Mouse (Mus musculus) left cerebral cortex, postnatal 25 days (tissue): ENCODE results near the gene Lta. TPM values are rescaled to one million over a fixed set of nuclear protein-coding genes. Genes with fewer than 3 reads are reported as not detected.
A peak's percentile ranks its signal among the peaks of the same experiment; 100 is the strongest.

ENCODE experiments used
- DNase-seq, 2 experiments: peaks; one replicate each; pipeline ENCODE4 v3.0.0; 2022; ENCODE audit warnings: low spot score in 2 of 2, mixed read lengths in 1 of 2
- intact Hi-C: fragments of 180-260 bp; cut with DNase I; formaldehyde crosslinking; loops from one replicate; pipeline ENCODE4 v1.15.1; 2025
- total RNA-seq, 2 experiments: library from RNA; stranded (reverse); gene quantifications; 2 replicates each; pipeline ENCODE4 v1.2.3; 2021

Lta gene
- total RNA-seq, result under 1 TPM; 0.34 to 0.39 TPM

DNA sequence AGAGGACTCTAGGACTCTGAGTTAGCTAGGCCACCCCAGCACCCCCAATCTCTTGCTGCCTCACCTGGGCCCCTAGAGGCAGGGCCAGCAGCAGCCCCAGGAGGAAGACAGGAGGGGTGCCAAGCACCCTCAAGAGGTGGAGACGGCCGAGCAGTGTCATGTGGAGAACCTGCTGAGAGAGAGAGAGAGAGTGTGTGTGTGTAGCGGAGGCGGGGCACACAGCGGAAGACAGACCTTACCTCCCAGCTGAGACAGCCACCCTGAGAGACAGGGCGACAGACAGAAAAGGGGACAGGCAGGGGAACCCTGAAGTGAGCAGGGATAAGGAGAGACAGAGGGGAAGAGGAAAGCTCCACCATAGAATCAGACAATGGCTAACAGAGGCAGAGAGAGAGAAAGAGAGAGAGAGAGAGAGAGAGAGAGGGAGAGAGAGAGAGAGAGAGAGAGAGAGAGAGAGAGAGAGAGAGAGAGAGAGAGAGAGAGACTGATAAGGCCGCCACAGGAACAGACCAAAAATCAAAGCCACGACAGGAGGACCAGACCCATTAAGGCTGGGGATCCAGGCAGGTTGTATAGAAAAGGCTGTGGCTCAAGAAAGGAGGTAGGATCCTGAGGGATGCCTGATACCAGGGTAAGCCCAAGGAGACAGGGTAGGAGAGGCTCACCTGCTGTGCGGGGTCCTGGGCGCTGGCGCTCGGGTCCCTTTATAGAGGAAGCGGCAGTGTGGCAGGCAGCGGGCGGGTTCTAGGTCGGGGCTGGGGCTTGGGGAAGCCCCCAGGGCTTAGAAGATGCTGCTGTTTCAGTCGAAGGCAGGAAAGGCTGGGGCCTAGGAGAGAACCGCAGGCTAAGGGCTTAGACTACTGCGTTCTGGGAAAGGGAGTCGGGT, at the start of gene Lta:
Gene Lta (minus strand): TSS at position 858 of the 886 bp plus-strand sequence.
- DNase-seq, result no peak
- intact Hi-C loops, result no loop called here

DNA sequence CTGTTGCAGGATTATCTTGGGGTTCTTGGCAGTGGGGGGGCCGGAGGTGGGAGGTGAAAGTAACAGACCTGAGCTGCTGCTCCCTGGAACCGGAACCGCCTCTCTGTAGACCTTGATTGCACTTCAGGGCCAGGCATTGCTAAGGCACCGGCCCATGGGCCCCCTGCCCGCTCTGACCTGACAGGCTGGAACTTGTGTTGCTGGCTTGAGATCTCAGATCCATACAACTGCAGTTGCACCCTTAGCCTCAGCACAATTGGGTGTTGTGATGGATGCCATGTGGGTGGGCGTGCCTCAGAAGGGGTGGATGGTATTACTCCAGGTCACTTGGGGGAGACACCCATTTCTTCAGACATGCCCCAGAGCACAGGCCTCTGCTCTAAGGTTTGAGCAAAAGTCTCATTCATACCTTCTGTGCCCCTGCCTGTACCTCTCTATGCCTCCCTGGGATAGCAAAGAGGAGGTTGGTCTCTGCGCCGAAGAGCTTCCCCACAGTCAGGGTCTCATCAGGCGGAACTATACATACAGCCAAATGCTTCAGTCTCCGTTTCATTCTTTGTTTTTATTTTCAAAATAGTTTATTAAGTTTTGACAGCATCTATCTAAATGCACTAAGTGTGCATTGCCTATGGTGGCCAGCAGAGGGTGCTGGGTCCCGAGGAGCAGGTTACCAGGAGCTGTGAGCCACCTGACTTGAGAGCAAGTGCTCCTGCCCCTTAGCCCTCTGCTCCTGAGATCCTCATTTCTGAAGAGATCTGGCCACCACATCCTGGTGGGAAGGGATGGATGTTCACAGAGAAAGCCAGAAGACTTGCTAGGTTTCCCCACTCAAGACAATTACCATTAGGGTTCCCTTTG, 49.3 kb upstream of the Lta start:
- peak in 1 of 2 experiments; percentile 40 for DNase-seq
- intact Hi-C loops, result loop anchor here (1.0 kb wide), 1 partner anchor 48 kb away; no protein-coding TSS in a partner anchor

- no peak for DNase-seq
- intact Hi-C loops, result no loop called here
These were observed 48.3 kb upstream of the Lta start for GRCm38 (mm10) chr17:35253293-35254093.

DNA sequence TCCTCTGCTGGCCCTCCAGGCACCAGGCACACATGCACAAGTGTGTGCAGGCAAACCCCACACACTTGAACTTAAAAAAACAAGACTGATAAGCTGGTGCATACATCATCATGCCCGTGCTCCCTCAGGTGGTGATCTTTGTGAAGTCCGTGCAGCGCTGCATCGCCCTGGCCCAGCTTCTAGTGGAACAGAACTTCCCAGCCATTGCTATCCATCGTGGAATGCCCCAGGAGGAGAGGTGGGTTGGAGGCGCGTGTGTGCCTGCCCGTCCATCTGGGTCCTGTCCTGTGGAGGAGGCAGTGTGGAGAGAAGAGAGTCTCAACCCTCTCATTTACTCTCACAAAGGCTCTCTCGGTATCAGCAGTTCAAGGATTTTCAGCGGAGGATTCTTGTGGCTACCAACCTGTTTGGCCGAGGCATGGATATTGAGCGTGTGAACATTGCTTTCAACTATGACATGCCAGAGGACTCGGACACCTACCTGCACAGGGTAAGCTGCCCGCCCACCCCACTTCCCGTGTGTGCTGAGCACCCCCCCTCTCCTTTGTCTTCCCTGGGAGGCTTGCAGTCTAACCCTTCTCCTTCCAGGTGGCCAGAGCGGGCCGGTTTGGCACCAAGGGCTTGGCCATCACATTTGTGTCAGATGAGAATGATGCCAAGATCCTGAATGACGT, 47.6 kb upstream of the Lta start:
- intact Hi-C loops, result no loop called here
- no peak for DNase-seq

DNA sequence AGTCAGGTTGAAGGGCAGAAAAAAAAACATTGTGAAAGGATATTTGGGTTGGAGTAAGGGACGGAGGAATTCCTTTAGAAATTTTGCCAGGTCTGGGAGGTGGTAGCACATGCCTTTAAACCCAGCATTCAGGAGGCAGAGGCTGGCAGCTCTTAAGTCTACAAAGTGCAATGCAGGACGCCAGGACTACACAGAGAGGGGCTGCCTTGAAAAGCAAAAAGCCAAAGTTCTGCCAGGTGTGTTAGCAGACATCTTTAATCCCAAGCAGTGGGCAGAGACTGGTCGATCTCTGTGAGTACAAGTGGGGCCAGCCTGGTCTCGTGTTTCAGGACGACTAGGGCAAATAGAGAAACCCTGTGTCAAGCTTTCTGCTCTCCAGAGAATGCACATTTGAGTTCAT, 46.8 kb upstream of the Lta start:
- intact Hi-C loops, result no loop called here
- DNase-seq, result no peak

GRCm38 (mm10) chr17:35251162-35251719, 46.1 kb upstream of the Lta start:
- DNase-seq, result no peak

GRCm38 (mm10) chr17:35250348-35251120, 45.4 kb upstream of the Lta start:
- no peak for DNase-seq
- intact Hi-C loops, result no loop called here

More at GRCm38 (mm10) chr17:35251162-35251719, 46.1 kb upstream of the Lta start:
- intact Hi-C loops, result no loop called here

DNA sequence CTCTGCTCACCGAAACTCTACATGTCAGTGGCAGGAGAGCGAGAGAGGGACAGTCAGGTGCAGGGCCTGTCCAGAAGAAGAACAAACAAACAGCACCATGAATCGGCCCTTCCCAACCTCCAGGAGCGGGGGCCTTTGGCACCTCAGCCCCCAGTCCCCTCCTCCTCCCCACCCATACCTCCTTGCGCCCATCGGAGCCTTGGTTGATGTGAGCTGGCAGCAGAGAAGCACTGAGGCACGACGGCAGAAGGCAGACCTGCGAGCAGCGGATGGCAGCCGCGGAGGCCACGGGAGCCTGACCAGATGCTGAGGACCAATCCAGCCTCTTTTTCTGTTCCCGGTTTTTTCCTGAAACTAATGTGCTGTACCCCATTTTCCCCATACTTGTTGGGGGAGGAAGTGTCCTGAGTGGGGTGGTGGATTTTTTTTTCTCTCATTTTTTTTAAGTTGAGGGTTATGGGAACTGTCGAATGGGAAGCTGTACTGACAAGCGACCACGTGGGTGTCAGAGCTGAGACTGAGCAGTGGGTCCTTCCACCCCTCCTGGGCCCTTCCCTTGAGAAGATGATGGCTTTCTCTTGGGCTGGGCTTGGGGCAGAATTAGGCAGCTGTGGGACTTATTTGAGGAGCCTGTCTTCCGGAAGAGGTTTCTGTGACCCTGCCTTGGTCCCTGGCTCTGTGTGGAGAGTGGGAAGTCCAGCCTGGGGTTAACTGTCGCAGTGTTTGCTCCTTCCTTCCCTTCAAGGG, 44.5 kb upstream of the Lta start:
- intact Hi-C loops, result no loop called here
- no peak for DNase-seq

DNA sequence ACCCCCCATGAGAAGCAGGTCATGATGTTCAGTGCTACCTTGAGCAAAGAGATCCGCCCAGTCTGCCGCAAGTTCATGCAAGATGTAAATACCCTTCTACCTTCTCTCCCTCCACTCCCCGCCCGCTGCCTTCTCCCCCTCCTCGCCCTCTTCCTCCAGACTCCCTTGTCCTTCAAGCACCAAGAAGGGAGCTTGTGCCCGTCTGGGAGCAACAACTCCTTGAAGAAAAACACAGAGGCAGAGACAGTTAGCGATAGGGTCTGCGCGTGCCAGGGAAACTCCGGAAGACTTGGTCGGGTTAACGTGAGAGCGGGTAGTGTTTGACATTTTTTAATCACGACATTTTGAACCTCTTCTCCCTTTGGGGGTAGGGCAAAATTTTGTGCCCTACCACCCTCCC, 43.8 kb upstream of the Lta start:
- intact Hi-C loops, result no loop called here
- DNase-seq, result no peak

GRCm38 (mm10) chr17:35247144-35247543, 42.0 kb upstream of the Lta start:
- no peak for DNase-seq
- intact Hi-C loops, result no loop called here

GRCm38 (mm10) chr17:35245731-35246623, 40.8 kb upstream of the Lta start:
- DNase-seq, result no peak
- intact Hi-C loops, result no loop called here

DNA sequence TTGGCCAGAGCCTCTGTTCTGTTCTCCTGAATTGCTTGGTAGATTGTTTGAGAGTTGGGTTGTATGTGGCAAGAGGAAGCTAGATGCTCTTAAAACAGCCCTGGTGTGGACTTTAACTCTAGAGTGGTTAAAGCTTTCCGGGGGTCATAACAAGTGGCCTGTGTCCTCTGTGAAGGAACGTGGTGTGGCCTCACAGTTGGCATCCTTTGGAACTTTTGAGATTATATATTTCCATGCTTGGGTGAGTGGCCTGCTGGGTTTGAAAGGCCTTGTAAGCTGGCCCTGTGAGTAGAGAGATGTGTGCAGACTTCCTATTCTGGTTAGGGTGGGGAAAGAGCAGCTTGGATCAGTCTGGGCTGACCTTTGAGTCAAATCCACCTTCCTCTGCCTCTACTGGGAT, 39.8 kb upstream of the Lta start:
- DNase-seq, result no peak
- intact Hi-C loops, result loop anchor here (5.0 kb wide), 1 partner anchor 243 kb away; the partner anchor contains the start of gene Vars

- peak in 1 of 2 experiments; percentile 73 for DNase-seq
- intact Hi-C loops, result loop anchor here (5.0 kb wide), 1 partner anchor 241 kb away; the partner anchor contains the start of gene Vars
These were observed 37.9 kb upstream of the Lta start for GRCm38 (mm10) chr17:35243086-35243485.

DNA sequence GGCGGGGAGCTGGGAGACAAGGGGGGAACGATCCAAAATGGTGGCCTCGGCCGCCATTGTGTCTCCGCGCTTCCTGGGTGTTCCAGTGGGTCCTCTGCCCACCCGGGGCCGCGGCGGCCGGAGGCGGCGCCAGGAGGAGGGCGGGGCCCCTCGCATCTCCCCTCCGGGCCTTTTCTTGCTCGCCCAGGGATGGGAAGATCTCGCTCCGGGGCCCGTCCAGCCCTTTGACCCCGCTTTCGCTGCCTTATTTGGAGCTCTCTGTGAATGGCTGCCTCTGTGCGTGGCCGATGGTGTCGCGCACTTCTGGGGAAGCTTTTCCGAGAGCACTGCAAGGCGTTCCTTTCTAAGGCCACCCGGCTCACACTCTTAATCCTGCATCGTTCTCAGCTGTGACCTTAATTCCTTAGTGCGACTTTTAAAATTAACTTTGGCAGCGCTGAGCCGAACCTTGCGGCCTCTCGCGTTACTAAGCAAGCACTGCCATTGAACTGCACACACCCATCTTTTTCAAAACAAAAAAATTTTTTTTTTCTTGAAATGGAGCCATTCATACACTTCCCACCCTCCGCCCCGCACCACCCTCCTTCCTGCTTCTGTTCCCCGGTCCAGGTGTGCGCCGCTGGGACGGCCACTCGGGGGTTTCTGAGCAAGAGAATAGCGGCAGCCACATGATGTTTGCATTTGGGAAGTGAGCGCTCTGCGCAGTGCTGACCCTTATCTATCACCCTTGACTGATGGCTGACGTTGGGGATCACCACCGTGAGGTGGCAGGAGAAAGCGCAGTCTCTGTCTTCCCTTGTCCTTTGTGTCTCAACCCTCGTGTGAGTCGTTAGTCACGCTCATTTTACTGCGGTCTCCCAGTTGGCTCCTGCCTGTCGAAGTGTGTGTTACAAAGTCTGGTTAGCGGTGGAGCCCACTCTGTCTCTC, 37.1 kb upstream of the Lta start:
- intact Hi-C loops, result loop anchor here (5.0 kb wide), 1 partner anchor 240 kb away; the partner anchor contains the start of gene Vars

More for the DNA sequence above, 37.1 kb upstream of the Lta start:
- DNase-seq, result peak; percentile 34 to 54
